Mouse (Mus musculus): ENCODE measurements at regions not wholly inside any gene's neighbourhood (a gene's known extent, or its start where the extent isn't known, plus 50 kb on each side); places are given as distances from the start of the nearest gene placed in this dataset.
"Not testable (repeated sequence)": the region's sequence is repeated elsewhere in the genome, so short reads cannot be mapped to it uniquely, and the experiment has no call there.

DNA sequence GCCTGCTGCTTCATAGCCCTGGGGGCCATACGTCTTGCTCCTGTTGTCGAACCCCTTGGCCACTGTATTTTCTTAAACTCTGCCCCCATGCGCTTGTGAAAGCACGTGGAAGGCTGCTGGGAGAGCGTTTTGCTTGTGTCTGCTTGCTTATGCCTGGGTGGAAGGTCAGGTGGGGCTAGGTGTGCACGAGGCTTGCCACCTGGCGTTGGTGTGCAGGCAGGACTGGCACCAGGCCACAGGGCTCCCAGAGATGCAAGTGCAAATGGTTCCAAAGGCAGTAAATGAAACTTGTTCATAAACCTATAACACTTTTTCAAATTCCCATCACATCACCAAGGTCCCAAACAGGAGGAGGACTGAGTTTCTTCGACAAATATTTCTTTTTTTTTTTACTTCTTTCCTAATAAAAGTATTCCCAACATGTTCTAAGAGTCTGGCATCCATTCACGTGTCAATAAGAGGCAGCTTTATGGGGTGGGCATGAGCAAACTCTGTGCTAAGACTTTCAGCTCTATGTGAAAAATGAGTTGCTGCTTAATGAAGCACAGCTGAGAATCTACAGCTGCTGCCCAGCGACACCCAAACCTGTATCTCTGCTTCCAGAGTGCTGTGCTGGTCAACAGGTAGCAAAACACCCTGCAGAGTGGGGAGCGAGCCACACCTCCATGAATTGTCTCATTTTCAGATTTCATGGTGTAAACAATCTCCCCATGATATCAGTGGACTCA, 116.0 kb upstream of the Gmds start:
- ATAC-seq (ENCODE audit: low TSS enrichment): no peak

GRCm38 (mm10) chr13:32449710-32450417, 111.3 kb upstream of the Gmds start:
- ATAC-seq (ENCODE audit: low TSS enrichment): no peak

DNA sequence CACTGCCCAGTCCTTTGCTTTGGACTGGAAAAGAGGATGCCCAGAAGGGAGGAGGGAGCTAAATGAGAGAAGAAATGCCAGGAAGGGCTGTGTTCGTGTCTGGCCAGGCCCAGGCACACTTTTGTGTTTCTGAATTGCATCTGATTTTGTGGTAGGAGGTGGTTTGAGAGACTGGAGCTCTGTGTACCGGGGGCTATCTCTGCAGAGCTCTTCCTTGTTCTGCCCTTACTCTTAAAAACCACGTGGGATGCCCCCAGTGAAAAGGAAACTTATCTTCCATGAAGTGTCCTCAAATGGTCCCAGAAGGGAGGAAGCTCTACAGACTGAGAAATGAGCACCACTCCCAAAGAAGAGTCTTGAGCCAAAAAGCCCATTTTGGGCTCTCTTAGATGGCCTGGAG, 106.0 kb upstream of the Gmds start:
- ATAC-seq (ENCODE audit: low TSS enrichment): no peak

GRCm38 (mm10) chr13:32442025-32442424, 103.5 kb upstream of the Gmds start:
- no peak for ATAC-seq (ENCODE audit: low TSS enrichment)

DNA sequence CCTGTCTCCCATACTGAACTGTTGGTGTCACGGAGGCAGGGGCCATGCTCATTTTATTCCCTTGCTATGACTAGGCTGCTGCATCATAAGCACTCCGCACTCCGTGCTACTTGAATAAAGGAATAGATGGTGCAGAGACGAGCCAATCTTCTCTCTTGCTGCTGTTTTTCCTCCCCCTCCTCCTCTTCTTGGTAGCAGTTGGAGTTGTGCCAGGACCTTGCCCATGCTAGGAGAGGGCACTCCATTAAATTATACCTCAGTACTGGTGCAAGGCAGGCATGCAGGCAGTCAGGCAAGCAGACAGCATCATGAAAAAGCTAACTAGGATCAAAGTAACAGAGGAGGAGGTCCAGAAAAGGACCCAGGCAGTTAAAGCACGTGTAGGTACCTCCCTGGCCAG, 96.6 kb upstream of the Gmds start:
- no peak for ATAC-seq (ENCODE audit: low TSS enrichment)

- no peak for ATAC-seq (ENCODE audit: low TSS enrichment)
These were observed 89.9 kb upstream of the Gmds start for GRCm38 (mm10) chr13:32428482-32428881.

GRCm38 (mm10) chr13:32426906-32427305, 88.4 kb upstream of the Gmds start:
- no peak for ATAC-seq (ENCODE audit: low TSS enrichment)

GRCm38 (mm10) chr13:32426199-32426598, 87.7 kb upstream of the Gmds start:
- ATAC-seq (ENCODE audit: low TSS enrichment): peak; percentile 93

- not testable (repeated sequence) for ATAC-seq (ENCODE audit: low TSS enrichment)
These were observed 86.0 kb upstream of the Gmds start for GRCm38 (mm10) chr13:32424543-32424942.

GRCm38 (mm10) chr13:32422485-32422884, 83.9 kb upstream of the Gmds start:
- no peak for ATAC-seq (ENCODE audit: low TSS enrichment)

DNA sequence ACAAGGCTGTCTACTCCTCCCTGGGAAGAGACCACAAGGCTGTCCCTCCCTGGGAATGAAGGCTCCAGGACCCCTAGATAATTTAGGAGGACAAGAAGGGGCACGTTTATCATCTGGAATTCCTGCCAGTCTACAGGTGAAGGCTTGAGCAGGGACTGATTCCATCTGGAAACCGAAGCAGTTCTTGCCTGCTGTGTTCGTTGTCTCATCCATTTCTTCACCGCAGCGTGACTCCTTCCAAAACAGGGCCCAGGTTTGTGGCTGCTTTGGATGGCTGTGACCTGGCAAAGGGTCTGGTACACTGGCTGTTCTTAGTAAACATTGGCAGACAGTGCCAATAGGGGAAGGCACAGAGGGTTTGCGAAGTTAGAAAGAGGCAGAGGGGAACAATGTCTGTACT, 80.8 kb upstream of the Gmds start:
- no peak for ATAC-seq (ENCODE audit: low TSS enrichment)

GRCm38 (mm10) chr13:32418655-32419054, 80.1 kb upstream of the Gmds start:
- no peak for ATAC-seq (ENCODE audit: low TSS enrichment)

DNA sequence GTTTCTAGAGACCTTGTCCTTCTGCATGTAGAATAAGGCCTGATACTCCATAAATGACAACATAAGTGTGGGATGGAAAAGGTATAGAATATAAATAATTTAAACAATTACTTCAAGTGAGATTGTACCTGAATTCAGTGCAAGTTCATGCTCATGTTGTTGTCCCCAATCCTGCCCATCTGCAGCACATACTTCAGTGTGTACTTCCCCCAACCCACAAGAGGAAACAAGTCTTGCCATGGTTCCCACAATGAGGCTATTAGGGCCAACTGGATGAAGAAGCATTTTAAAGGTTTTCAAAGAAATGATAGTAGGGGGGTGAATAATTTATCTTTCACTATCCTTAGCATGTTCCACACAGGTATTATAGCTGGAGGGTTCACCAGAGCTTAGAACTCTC, 79.4 kb upstream of the Gmds start:
- no peak for ATAC-seq (ENCODE audit: low TSS enrichment)

- ATAC-seq (ENCODE audit: low TSS enrichment): peak; percentile 91
These were observed 72.9 kb upstream of the Gmds start for GRCm38 (mm10) chr13:32411287-32411935.

- no peak for ATAC-seq (ENCODE audit: low TSS enrichment)
These were observed 71.5 kb upstream of the Gmds start for GRCm38 (mm10) chr13:32410065-32410464.

GRCm38 (mm10) chr13:32398616-32399015, 60.1 kb upstream of the Gmds start:
- ATAC-seq (ENCODE audit: low TSS enrichment): 0 out of 2 replicates have a peak, but pooled peaks have one; percentile 13

Data from frontal cortex, adult (tissue).